6 mouse cellular contexts compared by ENCODE assay signal in the genomic region with DNA sequence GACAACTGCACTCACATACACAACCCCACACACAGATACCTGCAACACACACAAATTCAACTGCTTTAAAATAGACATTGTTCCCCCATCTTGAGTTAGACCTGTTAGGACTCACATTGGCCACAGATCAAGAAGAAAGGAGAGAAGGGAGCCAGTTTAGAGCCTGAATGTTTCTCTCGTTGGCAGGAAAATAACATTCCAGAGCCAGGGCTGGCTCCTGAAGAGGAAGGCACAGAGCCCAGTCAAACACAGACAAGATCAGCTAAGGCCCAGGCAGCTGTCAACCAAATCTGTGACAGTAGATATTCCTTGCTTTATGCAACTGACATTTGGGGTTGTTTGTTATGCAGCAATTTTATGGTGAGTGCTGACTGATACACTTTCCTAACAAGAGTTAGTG.
"Had no signal": no experiment of that assay in that cellular context is flagged by ENCODE, and none has a peak within 500 bp of the region (broad histone marks: within the 10 kb centered on the region; RNA-seq: fewer than 3 reads in every experiment).

No protein-coding gene starts in this region.

- DNase-seq: kidney, postnatal 10 days; left cerebral cortex, postnatal 4 days; lung, embryonic 14.5 days; lung, postnatal 10 days; right cerebral cortex, postnatal 25 days; thymus, postnatal 36 days had no signal
